Mouse (Mus musculus) heart, postnatal 10 days (tissue): ENCODE data around the gene Far2. TPM values are rescaled to one million over a fixed set of nuclear protein-coding genes. Genes with fewer than 3 reads are reported as not detected.
A peak's percentile ranks its signal among the peaks of the same experiment; 100 is the strongest.

ENCODE experiments used
- DNase-seq, 2 experiments: peaks; one replicate each; pipeline ENCODE4 v3.0.0; 2021
- intact Hi-C: fragments of 180-260 bp; cut with DNase I; formaldehyde crosslinking; loops from one replicate; pipeline ENCODE4 v1.15.1; 2025
- total RNA-seq, 2 experiments: library from RNA; stranded (reverse); gene quantifications; 2 replicates each; pipeline ENCODE4 v1.2.3; 2021

The Far2 gene
- not detected for total RNA-seq

DNA sequence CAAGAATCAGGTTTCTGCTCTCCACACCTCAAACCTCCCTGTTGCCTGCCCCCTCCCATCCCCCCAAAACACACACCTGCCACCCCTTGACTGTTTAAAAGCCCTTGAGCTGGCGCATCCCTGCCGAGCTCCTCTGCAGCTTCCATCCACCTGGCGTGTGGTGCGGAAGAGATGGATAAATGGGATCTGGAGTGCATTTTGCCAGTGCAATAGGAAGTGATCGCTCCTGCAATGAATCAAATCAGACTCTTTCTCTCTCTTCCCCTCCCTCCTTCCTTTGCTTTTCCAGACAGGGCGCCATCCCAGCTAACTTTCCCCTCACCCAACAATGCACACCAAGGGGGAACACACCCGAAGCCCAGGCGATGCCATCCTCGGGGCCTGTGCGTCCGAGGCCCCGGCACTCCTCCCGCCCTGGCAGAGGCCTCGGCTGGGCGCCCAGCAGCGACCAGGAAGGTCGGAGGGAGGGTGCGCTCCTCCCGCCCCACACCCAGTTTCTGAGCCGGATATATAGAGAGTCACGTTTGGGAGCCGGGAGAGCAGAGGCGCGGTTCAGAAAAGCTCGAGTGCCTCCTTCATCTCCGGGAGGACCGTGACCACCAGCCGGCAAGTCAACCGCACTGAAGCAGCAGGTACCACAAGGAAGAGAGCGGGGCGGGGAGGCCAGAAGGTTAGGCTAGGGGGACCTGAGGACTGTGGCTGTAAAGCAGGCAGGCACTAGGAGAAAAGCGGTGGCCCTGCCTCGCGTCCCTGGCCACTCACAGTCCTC is at the start of gene Far2:
Gene Far2, plus strand, starts transcription at position 379 of the 769 bp plus-strand sequence.
- peak in 1 of 2 experiments; percentile 14 for DNase-seq
- intact Hi-C loops, result no loop called here

DNA sequence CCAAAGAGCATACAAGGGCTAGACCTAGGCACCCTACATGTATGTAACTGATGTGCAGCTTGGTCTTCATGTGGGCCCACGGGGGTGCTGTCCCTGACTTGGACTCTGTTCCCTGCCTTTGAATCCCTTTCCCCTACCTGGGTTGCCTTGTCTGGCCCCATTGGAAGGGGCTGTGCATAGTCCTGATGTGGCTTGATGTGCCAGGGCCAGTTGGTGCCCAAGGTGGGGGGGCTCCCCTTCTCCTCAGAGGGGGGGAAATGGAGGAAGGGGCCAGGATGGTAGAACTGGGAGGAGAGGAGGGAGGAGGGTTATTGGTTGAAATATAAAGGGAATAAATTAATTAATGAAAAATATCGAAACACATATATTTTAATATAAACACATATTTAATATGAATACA is 46.6 kb upstream of the Far2 start:
- DNase-seq, result no peak
- intact Hi-C loops, result loop anchor here (2.0 kb wide), 1 partner anchor 136 kb away; no protein-coding TSS in a partner anchor

DNA sequence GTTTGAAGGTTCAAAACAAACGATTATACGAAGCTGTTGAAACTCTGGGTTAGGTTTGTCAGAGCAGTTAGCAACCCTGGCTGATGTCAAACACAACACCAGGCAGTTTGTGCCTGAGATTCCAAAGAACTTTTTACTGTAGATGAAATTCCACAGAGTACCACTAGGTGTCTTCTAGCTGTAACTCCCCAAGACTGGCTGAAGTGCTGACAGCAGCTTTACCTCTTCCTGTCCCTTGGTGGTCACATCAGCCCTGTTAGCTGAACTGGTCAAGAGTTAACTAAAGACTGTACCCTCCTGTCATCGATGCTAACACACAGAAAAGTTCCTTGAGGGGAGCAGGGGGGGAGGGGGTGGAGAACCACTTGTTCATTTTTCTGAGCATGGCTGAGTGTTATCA is 46.0 kb upstream of the Far2 start:
- DNase-seq, result peak; percentile 2 to 21
- intact Hi-C loops, result loop anchor here (2.0 kb wide), 1 partner anchor 136 kb away; no protein-coding TSS in a partner anchor

DNA sequence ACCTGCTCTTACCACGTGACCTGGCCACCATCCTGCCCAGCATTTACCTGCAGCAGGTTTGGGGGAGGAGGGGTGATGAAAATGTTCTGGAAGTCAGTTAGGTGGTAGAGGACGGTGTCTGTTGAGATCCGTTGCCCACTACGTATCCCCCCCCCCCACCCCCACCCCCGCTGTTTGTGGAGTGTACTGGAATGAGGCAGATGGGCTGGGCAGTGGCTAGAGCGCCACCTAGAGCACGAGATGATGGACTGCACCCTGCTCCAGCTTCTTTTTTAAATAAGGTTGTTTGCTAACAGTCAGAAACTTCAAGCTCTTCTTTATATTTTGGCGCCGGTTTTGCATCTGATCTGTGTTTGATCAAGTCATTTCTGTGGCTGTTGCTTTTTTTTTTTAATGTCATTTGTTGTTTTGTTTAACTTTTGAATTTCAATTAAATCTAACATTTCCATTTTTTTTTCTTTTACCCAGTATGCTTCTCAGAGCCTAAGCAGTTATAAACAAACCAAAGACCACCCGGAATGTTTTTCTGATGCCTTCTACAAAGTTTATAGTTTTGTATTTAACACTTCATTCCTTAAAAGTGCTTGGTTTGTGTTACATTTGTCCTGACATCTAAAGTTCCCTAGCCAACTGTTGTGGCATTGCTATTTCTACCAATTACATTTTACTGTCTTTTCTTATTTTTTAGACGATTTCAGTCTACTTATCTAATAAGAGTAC is 40.8 kb upstream of the Far2 start:
- no peak for DNase-seq
- intact Hi-C loops, result no loop called here

DNA sequence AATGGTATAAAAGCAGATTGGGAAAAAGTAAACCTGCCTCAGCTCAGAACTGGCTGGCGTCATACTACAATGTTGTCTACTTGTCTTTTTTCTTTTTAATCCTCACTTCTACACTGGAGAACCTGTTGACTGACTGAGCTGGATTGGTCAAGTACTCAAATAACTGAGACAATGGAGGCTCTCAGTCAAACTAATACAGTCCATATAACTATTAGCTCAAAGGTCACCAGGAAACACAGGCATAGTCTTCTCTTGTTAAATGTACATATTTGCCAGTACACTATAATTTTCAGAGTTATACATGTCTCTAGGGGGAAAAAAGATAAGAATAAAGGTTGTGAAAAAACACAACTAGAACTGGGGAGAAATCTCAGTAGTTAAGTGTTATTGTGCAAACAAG is 6.3 kb upstream of the Far2 start:
- intact Hi-C loops, result no loop called here
- DNase-seq, result no peak

DNA sequence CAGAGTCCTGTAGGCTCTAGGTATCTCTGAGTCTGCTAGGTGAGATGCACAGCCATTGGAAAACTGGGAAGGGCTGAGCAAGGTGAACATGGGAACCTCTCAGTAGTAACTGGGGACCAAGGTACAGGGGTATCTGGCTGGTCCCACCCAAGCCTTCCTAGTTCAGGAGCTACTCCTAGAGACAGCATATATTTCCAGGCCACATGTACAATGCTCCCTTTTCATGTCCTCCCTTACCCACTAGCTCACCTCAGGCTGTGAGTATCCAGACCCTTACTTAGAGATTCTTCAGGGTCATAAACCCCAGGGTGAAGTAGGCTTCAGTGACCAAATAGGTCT is 560 bp downstream of the Far2 start:
- intact Hi-C loops, result no loop called here
- no peak for DNase-seq

DNA sequence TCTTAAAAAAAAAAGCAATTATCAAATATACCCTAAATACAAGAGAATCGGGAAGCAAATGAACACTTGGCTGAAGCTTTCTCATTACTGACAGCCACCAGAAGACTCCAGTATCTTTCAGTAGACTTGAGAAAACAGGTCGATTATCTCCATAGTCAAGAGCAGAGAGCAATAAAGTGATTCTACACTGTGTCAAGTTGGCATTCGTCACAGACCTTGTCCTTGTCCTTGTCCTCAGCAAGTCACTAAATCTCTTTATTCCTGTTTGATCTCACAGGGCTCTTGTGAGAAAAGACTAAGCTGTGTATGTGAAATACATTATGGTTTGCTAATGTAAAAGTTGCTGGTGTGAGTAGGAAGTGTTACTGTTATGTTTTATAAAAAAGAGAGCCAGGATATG is 16.1 kb downstream of the Far2 start:
- DNase-seq, result no peak
- intact Hi-C loops, result no loop called here

DNA sequence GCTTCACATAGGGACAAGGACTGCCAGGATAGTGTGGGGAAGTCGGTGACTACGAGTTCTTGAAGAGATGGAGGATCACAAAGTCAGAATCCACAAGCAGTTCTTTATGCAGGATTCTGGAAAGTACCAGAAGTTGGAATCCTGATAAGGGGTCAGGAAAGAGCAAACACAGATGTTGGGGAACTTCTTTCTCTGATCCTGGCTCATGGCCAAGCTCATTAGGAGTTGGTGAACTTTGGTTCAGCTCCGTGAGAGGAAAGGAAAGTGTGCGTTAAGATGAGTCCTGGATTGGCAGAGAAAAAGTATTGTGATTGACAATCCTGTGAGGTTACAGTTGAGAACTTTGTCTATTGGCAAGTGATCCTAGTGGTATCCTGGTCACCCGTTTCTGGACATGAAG is 19.2 kb downstream of the Far2 start:
- intact Hi-C loops, result no loop called here

DNA sequence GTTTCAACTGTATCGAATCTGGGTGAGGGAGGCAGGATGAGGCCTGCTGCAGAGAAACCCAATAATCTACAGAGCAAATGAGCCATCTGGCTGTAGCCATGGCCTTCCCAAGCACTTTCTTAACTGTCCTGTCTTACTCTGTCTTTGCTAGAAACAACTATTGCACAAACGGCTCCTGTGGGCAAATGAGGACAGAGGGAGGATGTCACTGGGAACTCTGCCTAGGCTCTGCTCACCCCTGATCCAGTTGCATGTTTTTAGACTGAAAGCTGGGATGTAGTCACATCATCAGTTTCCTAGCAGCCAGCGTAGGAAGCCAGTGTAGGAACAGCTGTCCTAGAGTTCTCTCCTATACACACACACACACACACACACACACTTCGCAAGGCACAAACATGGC is 21.7 kb downstream of the Far2 start:
- intact Hi-C loops, result no loop called here
- peak in 1 of 2 experiments; percentile 9 for DNase-seq

More for the DNA sequence above, 19.2 kb downstream of the Far2 start:
- DNase-seq, result no peak

DNA sequence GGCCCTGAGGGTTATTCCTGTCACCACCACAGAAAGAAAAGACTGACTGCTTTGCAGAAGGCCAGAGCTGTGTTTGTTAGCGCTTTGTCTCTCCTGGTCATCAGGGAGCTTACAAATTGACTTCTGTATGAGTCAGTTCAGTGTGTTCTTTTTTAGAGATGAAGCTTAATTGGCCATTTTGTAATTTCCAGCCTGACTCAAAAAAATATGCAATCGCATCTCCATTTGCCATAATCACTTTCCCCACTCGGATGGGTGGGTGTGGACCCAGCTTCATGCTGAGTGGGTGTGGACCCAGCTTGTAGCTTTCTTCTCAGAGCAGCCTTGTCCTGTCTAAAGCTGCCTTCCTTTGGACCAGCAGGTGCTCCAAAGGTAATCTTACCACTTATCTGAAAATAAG is 26.5 kb downstream of the Far2 start:
- intact Hi-C loops, result no loop called here
- DNase-seq, result peak in 1 of 2 experiments; percentile 2

DNA sequence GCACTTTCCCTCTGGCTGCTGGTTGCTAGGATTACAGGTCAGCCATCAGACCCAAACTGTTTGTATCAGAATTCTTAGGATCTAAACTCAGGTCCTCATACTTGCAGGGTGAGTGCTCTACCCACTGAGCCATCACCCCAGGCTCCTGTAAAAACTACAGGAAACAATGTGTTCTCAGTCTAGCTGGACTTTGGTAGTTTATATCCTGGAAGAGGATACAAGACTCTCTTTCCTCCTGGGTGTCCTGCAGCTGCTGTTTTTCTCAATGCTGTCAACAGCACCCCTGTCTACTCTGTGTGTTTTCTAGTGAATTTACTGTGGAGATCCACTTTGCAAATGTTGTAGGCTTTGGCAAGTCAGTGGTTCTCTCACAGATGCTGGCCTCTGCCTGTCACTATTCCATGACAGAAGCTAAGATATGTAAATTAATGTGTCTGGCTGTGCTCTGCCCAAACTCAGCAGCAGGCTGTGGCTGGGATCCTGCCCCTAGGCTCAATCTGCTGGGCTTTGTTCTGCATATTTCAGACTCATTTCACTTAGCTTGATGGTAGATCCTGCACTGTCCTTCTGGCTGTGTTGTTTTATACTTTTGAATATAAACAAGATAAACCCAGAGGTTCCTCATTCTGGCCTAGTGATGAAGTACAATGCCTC is 27.3 kb downstream of the Far2 start:
- intact Hi-C loops, result no loop called here
- DNase-seq, result peak; percentile 42 to 45

DNA sequence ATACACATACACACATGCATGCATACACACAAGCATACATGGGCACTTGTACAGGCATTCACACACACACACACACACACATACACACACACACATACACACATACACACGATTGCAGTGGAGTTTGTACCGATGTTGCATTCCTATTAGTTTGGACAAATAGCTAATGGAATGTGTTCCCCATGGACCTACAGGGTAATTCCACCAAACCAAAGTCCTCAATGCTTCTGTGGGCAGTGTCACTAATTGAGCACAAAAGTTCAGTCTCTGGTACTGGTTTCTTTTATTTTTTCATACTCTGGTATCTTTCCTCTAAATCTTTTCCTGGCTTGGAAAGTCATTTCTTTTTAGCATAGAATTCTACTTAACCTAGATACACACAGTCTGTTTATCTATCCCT is 36.8 kb downstream of the Far2 start:
- no peak for DNase-seq
- intact Hi-C loops, result no loop called here

DNA sequence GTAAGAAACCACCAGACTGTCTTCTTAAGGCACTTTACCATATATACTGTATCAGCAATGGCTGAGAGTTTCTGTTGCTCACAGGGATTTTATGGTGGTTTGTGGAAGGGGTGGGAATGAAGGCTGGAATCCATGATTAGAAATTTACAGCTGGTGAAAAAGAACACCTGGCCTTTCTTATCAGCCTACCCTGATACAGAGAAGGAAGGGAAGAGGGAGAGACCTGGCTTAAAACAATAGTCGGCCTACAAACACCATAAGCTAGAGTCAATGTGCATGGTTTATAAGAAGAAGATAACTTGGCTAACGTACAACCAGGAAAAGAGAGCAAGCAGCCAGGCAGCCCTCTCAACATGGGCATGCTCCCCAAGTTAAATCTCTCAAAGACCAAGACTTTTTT is 37.3 kb downstream of the Far2 start:
- no peak for DNase-seq
- intact Hi-C loops, result no loop called here

DNA sequence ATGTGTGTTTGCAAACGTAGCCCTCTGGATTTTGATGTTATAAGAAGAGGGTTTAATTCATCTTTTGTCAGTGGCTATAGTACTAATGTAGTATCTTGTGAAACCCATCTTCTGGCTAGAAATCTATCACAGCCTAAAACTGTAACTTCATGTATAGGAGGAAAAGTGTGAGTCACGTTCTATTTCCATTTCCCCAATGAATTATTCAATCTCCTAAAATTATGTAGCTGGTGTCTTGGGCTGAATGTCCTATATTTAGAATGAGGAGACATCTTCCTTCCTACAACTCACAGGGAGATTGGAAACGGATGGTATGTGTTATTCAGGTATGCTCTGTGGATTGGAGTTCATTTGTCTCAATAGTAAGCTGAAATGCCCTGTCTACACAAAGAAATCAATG is 50.0 kb downstream of the Far2 start:
- intact Hi-C loops, result no loop called here
- no peak for DNase-seq

DNA sequence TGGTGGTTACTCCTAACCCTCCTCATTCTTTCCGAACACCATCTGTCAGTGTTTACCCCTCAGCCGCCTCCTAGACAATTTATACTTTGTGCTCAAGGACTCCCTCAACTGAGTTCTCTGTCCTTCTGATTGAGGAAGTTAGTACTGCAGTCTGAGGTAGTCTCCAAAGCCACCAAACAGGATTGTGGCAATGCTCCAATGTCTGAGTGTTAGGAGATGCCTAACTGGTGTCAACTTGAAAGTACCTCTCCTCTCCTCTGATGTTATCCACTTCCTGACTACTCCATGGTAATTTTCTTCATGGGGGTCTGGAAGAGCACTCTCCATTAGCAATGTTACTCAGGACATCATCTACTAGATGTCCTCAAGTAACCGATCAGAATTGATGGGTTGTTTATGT is 54.9 kb downstream of the Far2 start:
- intact Hi-C loops, result no loop called here
- no peak for DNase-seq

DNA sequence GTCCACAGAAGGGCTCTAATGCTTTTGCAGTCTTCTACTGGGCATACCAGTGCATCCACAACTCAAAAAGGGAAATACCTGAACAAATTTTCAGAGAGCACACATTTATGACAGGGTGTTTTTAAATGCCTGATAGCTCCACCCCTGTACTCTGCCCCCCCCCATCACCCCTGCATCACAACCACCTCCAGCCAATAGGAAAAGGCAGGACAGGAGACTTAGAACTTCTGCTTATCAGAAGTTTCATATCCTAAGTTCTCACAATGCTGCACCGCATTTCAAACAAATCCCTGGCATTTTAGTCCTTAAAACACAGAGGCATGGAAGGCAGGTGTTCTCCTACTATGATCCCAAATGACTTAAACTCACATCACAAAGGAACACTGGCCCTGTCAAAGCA is 55.4 kb downstream of the Far2 start:
- DNase-seq, result no peak

DNA sequence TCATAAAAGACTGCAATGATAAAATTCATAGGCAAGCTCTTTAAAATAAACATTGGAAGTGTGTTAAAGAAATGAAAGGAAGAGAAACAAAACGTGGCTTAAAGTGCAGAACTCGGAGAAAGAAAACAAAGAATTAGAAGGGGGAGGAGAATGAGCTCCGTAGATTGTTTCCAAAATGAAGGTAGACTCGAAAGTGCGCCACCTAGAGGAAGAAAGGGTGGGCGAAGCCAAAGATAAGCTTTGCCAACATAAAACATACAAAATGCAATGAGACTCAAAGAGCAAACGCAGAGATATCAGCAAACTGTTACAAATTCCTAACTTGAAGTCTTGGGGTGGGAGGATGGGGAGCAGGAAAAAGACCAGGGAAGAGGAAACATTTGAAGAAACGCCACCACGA is 57.2 kb downstream of the Far2 start:
- DNase-seq, result peak; percentile 5 to 38
- intact Hi-C loops, result no loop called here

More for the DNA sequence above, 55.4 kb downstream of the Far2 start:
- intact Hi-C loops, result no loop called here

DNA sequence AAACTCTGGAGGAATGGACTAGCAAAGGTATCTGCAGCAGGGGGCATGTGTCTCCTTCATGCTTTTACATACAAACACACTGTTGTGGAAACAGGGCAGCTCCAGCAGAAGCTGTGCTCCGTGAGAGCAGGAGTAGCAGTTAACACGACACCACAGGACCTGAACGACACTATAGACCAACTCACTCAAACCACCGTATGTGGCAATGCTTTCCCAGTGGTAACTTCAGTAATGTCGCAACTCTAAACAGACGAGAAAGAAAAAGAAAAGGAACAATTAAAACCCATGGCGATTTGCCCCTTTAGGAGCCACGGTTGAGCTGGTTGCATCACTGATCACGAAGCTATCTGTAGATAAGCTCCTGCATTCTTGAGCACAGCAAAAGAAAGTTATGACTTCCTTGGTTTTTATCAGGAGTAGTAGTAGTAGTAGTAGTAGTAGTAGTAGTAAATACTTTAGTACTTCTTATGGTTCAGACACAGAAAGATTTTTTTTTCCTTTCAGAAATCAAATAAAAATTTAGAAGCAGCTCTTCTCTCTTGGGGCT is 58.7 kb downstream of the Far2 start:
- no peak for DNase-seq
- intact Hi-C loops, result no loop called here

DNA sequence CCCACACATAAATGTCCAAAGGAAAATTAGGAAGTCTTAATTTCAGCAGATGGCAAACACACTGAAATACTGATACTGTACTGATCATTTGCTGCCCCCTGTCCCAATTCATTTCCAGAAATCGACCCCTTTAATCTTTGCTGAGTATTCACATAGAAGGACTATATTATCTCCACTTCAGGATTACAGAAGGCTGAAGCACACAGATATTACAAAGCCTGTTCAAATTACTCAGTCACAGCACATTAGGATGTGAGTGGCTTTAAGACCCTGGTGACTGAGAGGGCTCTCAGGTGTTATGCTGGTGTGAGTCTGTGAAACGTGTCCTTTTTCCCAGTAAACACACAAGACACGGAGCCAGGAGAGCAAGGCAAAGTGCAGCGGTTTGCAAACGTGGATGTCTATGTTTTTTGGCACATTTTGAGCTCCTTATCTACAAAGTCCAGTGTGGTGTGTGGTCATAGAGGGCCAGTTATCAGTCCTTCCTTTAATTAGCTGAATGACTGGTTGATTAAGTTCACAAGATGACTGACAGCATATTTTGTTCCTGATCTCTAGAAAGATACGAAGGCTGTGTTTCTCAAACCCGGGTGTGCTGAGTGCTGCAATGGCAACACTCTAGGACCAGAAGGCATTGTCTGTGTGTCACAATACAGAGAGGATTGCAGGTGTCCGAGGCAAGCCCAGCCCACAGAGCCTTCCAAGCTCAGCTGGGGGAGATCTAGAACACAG is 61.8 kb downstream of the Far2 start:
- intact Hi-C loops, result no loop called here
- DNase-seq, result no peak

DNA sequence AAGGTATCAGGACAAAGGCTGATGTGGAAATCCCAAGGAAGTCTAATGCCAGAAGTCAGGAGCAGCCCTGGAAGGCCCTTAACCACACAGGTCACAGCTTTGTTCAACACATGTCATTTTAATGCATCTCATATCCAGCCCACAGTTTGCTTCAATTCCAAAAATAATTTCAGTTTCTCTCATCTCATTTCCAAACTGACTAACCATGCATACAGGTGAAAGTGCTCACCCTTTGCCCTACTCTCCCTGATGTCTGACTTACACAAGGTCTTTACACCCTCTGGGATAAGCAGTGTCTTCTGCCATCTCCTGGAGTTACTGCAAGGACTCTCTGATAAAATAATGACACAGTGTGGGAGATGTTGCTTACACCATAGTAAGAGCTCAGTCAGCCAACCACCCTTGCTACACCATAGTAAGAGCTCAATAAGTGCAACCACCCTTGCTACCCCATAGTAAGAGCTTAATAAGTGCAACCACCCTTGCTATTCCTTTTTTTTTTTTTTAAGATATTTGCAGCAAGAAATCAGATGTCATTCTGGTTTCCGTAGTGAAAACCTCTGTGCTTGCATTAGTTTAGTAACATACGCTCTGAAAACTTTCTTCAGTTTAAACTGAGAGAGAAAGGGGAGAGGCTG is 64.1 kb downstream of the Far2 start:
- DNase-seq, result no peak
- intact Hi-C loops, result no loop called here
